Mouse (Mus musculus) heart, embryonic 12.5 days (tissue): ENCODE measurements around the gene Btbd2. TPM values are rescaled to one million over a fixed set of nuclear protein-coding genes. Genes with fewer than 3 reads are reported as not detected.

Experiments used
- ATAC-seq: fragments of 200-750 bp; cut with Nextera tagmentation; 2 replicates; pipeline ENCODE4 v1.8.0; 2017; ENCODE audit warnings: moderate TSS enrichment, moderate library complexity; ENCODE audit not compliant: insufficient number of reproducible peaks, low FRiP score
- H3K27ac ChIP-seq: fragments of 300-500 bp; sonication (generic); 2 replicates; pipeline ENCODE4 v1.5.1; 2016; ENCODE audit warnings: mild to moderate bottlenecking, moderate library complexity; ENCODE audit not compliant: poor library complexity, severe bottlenecking
- H3K27me3 ChIP-seq: fragments of 300-500 bp; sonication (generic); replicated peaks from 2 replicates; pipeline ENCODE4 v1.6.1; 2016; ENCODE audit warnings: mild to moderate bottlenecking, moderate library complexity
- H3K36me3 ChIP-seq: fragments of 300-500 bp; sonication (generic); 2 replicates; pipeline ENCODE4 v1.6.1; 2016; ENCODE audit warnings: mild to moderate bottlenecking, moderate library complexity
- H3K4me1 ChIP-seq: fragments of 300-500 bp; sonication (generic); replicated peaks from 2 replicates; pipeline ENCODE4 v1.6.1; 2016; ENCODE audit warnings: mild to moderate bottlenecking
- H3K4me2 ChIP-seq: fragments of 300-500 bp; sonication (generic); 2 replicates; pipeline ENCODE4 v1.6.1; 2016; ENCODE audit warnings: mild to moderate bottlenecking, moderate library complexity
- H3K4me3 ChIP-seq: fragments of 300-500 bp; sonication (generic); 2 replicates; pipeline ENCODE4 v1.5.1; 2016; ENCODE audit warnings: mild to moderate bottlenecking
- H3K9ac ChIP-seq: fragments of 300-500 bp; sonication (generic); 2 replicates; pipeline ENCODE4 v1.6.1; 2016; ENCODE audit warnings: mild to moderate bottlenecking, moderate library complexity
- H3K9me3 ChIP-seq: fragments of 300-500 bp; sonication (generic); replicated peaks from 2 replicates; pipeline ENCODE4 v1.6.1; 2016; ENCODE audit warnings: mild to moderate bottlenecking, moderate library complexity
- WGBS: fragments of 180-500 bp; shearing (Covaris S2); methylation state at CpG from one replicate; pipeline ENCODE4 v1.1.7; 2016; 5-methylcytosine and 5-hydroxymethylcytosine counted together
- polyA plus RNA-seq: library from polyadenylated mRNA; unstranded; fragments of >200 nt; fragmentation: Nextera tagmentation; extraction: Ambion mirVana; gene quantifications from 2 replicates; pipeline ENCODE4 v1.2.1, GENCODE M21; 2016

Btbd2 gene
- polyA plus RNA-seq, 1 experiment from 2014 or later = 64.9 TPM

GRCm38 (mm10) chr10:80675405-80676197 is 18.7 kb upstream of the Btbd2 start:
- peaks cover 27% of the 10 kb centered on the region for H3K36me3 ChIP-seq
- H3K9me3 ChIP-seq = no peaks in the 10 kb centered on the region
- H3K27me3 ChIP-seq = no peaks in the 10 kb centered on the region
- WGBS = under 1% methylated on average over 50 of the region's 54 CpGs
- H3K4me3 ChIP-seq = peak overlapping the region; percentile 83
- H3K27ac ChIP-seq = peak overlapping the region; percentile 82
- peak overlapping the region; percentile 84 for H3K4me2 ChIP-seq
- no peak; the same call in 1 of the 2 replicates for ATAC-seq
- H3K9ac ChIP-seq = peak overlapping the region; percentile 95
- peaks cover 76% of the 10 kb centered on the region for H3K4me1 ChIP-seq

- Histone ChIP-seq H3K4me2 (peak overlapping the region; percentile 84), H3K27me3 (no peaks in the 10 kb centered on the region), H3K9ac (peak overlapping the region; percentile 95), H3K27ac (peak overlapping the region; percentile 82), H3K4me3 (peak overlapping the region; percentile 83), H3K36me3 (peaks cover 34% of the 10 kb centered on the region), H3K9me3 (no peaks in the 10 kb centered on the region), H3K4me1 (peaks cover 72% of the 10 kb centered on the region)
- 13% methylated on average over 6 of the region's 6 CpGs for WGBS
- ATAC-seq = no peak
These were observed 18.1 kb upstream of the Btbd2 start for GRCm38 (mm10) chr10:80674851-80675404.

- peak overlapping the region; percentile 83 for H3K4me3 ChIP-seq
- no peak for ATAC-seq
- peaks cover 41% of the 10 kb centered on the region for H3K36me3 ChIP-seq
- H3K9me3 ChIP-seq = no peaks in the 10 kb centered on the region
- 0 out of 2 replicates have a peak overlapping the region, but pooled peaks have one; percentile 26 for H3K27ac ChIP-seq
- no peaks in the 10 kb centered on the region for H3K27me3 ChIP-seq
- peak overlapping the region; percentile 84 for H3K4me2 ChIP-seq
- 43% methylated on average over 5 of the region's 5 CpGs for WGBS
- peak overlapping the region; percentile 95 for H3K9ac ChIP-seq
- H3K4me1 ChIP-seq = peaks cover 65% of the 10 kb centered on the region
These were observed 17.4 kb upstream of the Btbd2 start for GRCm38 (mm10) chr10:80674161-80674711.

GRCm38 (mm10) chr10:80673690-80674089 is 16.8 kb upstream of the Btbd2 start:
- Histone ChIP-seq H3K9me3 (no peaks in the 10 kb centered on the region), H3K27me3 (no peaks in the 10 kb centered on the region), H3K4me1 (peaks cover 60% of the 10 kb centered on the region), H3K36me3 (peaks cover 46% of the 10 kb centered on the region), H3K4me2 (peak overlapping the region; percentile 84), H3K27ac (0 out of 2 replicates have a peak overlapping the region, but pooled peaks have one; percentile 26), H3K9ac (peak overlapping the region; percentile 95), H3K4me3 (peak overlapping the region; percentile 83)
- no peak for ATAC-seq
- WGBS = 84% methylated on average over 3 of the region's 3 CpGs

- no peak for ATAC-seq
- WGBS = 80% methylated on average over 11 of the region's 11 CpGs
- H3K9ac ChIP-seq = 0 out of 2 replicates have a peak overlapping the region, but pooled peaks have one; percentile 11
- no peak overlapping the region for H3K4me3 ChIP-seq
- H3K4me2 ChIP-seq = no peak overlapping the region
- H3K36me3 ChIP-seq = peaks cover 62% of the 10 kb centered on the region
- H3K27me3 ChIP-seq = no peaks in the 10 kb centered on the region
- H3K4me1 ChIP-seq = peaks cover 44% of the 10 kb centered on the region
- no peak overlapping the region for H3K27ac ChIP-seq
- no peaks in the 10 kb centered on the region for H3K9me3 ChIP-seq
These were observed 15.2 kb upstream of the Btbd2 start for GRCm38 (mm10) chr10:80671936-80672690.

GRCm38 (mm10) chr10:80671251-80671650 is 14.4 kb upstream of the Btbd2 start:
- Histone ChIP-seq H3K27me3 (no peaks in the 10 kb centered on the region), H3K4me3 (no peak overlapping the region), H3K9me3 (no peaks in the 10 kb centered on the region), H3K4me1 (peaks cover 50% of the 10 kb centered on the region), H3K27ac (no peak overlapping the region), H3K9ac (0 out of 2 replicates have a peak overlapping the region, but pooled peaks have one; percentile 11), H3K4me2 (no peak overlapping the region), H3K36me3 (peaks cover 71% of the 10 kb centered on the region)
- 86% methylated on average over 4 of the region's 4 CpGs for whole genome bisulfite sequencing
- no peak for ATAC-seq

- Histone ChIP-seq H3K36me3 (peaks cover 78% of the 10 kb centered on the region), H3K4me1 (peaks cover 56% of the 10 kb centered on the region), H3K4me3 (no peak overlapping the region), H3K27ac (no peak overlapping the region), H3K27me3 (no peaks in the 10 kb centered on the region), H3K9me3 (no peaks in the 10 kb centered on the region), H3K4me2 (no peak overlapping the region), H3K9ac (0 out of 2 replicates have a peak overlapping the region, but pooled peaks have one; percentile 11)
- WGBS = 96% methylated on average over 2 of the region's 2 CpGs
- ATAC-seq = no peak
These were observed 13.7 kb upstream of the Btbd2 start for GRCm38 (mm10) chr10:80670531-80670930.

GRCm38 (mm10) chr10:80669737-80670485 is 13.0 kb upstream of the Btbd2 start:
- no peak for ATAC-seq
- H3K9ac ChIP-seq = no peak overlapping the region
- peaks cover 61% of the 10 kb centered on the region for H3K4me1 ChIP-seq
- WGBS = 95% methylated on average over 7 of the region's 7 CpGs
- no peaks in the 10 kb centered on the region for H3K27me3 ChIP-seq
- H3K4me2 ChIP-seq = no peak overlapping the region
- H3K27ac ChIP-seq = no peak overlapping the region
- no peak overlapping the region for H3K4me3 ChIP-seq
- no peaks in the 10 kb centered on the region for H3K9me3 ChIP-seq
- peaks cover 79% of the 10 kb centered on the region for H3K36me3 ChIP-seq

- H3K27ac ChIP-seq = no peak overlapping the region
- H3K4me2 ChIP-seq = no peak overlapping the region
- no peaks in the 10 kb centered on the region for H3K9me3 ChIP-seq
- 87% methylated on average over 12 of the region's 12 CpGs for WGBS
- peaks cover 79% of the 10 kb centered on the region for H3K36me3 ChIP-seq
- no peak overlapping the region for H3K4me3 ChIP-seq
- peaks cover 61% of the 10 kb centered on the region for H3K4me1 ChIP-seq
- no peak overlapping the region; the same call in 1 of the 2 replicates for H3K9ac ChIP-seq
- no peak for ATAC-seq
- H3K27me3 ChIP-seq = no peaks in the 10 kb centered on the region
These were observed 12.1 kb upstream of the Btbd2 start for GRCm38 (mm10) chr10:80669018-80669417.

- no peak overlapping the region for H3K27ac ChIP-seq
- peaks cover 61% of the 10 kb centered on the region for H3K4me1 ChIP-seq
- H3K4me3 ChIP-seq = no peak overlapping the region
- no peaks in the 10 kb centered on the region for H3K27me3 ChIP-seq
- no peak for ATAC-seq
- H3K4me2 ChIP-seq = no peak overlapping the region
- WGBS = 83% methylated on average over 11 of the region's 11 CpGs
- no peaks in the 10 kb centered on the region for H3K9me3 ChIP-seq
- H3K36me3 ChIP-seq = peaks cover 79% of the 10 kb centered on the region
- no peak overlapping the region for H3K9ac ChIP-seq
These were observed 11.7 kb upstream of the Btbd2 start for GRCm38 (mm10) chr10:80668614-80669013.
